Comparison of ENCODE assay signal across 24 mouse cellular contexts in genomic region chr11:75604826-75605225, GRCm38 (mm10). TPM values are rescaled to one million over a fixed set of nuclear protein-coding genes. Genes with fewer than 3 reads are reported as not detected.
A peak's percentile ranks its signal among the peaks of the same experiment; 100 is the strongest.
DNase-seq lines count a peak whose midpoint lies in the region; ATAC-seq and TF ChIP-seq lines count a peak whose summit lies in the region.
"Had no signal": no experiment of that assay in that cellular context is flagged by ENCODE, and none has a peak within 500 bp of the region (broad histone marks: within the 10 kb centered on the region; RNA-seq: fewer than 3 reads in every experiment).

No protein-coding gene starts in this region.

- H3K9ac ChIP-seq in ES-Bruce4 (ENCODE audit: low read depth, poor library complexity, severe bottlenecking): no peak overlapping the region
- H3K9ac ChIP-seq in intestine, embryonic 16.5 days (ENCODE audit: low read depth, low read length): no peak overlapping the region
- H3K9ac ChIP-seq in stomach, postnatal 0 days (ENCODE audit: low read length): no peak overlapping the region
- no peak overlapping the region for H3K9ac ChIP-seq in midbrain, embryonic 14.5 days (replicated peaks; ENCODE audit: low read length)
- H3K9ac ChIP-seq: embryonic facial prominence, embryonic 13.5 days; embryonic facial prominence, embryonic 15.5 days; forebrain, embryonic 13.5 days had no signal

- peak overlapping the region; percentile 89 for H3K27ac ChIP-seq in ES-Bruce4 (ENCODE audit: insufficient read depth, low read length)
- peak overlapping the region; percentile 74 for H3K27ac ChIP-seq in intestine, embryonic 16.5 days (ENCODE audit: low read length)
- peak overlapping the region; percentile 95 for H3K27ac ChIP-seq in small intestine, adult 2 months (ENCODE audit: insufficient read depth, low read depth, low read length)
- no peak overlapping the region for H3K27ac ChIP-seq in stomach, postnatal 0 days (replicated peaks)
- no peak overlapping the region for H3K27ac ChIP-seq in midbrain, embryonic 14.5 days (replicated peaks; ENCODE audit: low read depth, low read length)
- H3K27ac ChIP-seq: embryonic facial prominence, embryonic 13.5 days; embryonic facial prominence, embryonic 15.5 days; forebrain, embryonic 13.5 days had no signal

- H3K36me3 ChIP-seq in ES-Bruce4 (ENCODE audit: control insufficient read depth, insufficient read depth, low read length, poor library complexity, severe bottlenecking): no peaks in the 10 kb centered on the region
- peaks cover 20% of the 10 kb centered on the region for H3K36me3 ChIP-seq in intestine, embryonic 16.5 days (ENCODE audit: control insufficient read depth, insufficient read depth, low read length)
- peaks cover 77% of the 10 kb centered on the region for H3K36me3 ChIP-seq in small intestine, adult 2 months (ENCODE audit: control insufficient read depth, insufficient read depth, low read length)
- H3K36me3 ChIP-seq in stomach, postnatal 0 days (ENCODE audit: control insufficient read depth, insufficient read depth, low read length): peaks cover 22% of the 10 kb centered on the region
- peaks cover 76% of the 10 kb centered on the region for H3K36me3 ChIP-seq in midbrain, embryonic 14.5 days (ENCODE audit: control insufficient read depth, insufficient read depth, low read length)

- H3K4me2 ChIP-seq in intestine, embryonic 16.5 days (ENCODE audit: low read depth, low read length): no peak overlapping the region
- H3K4me2 ChIP-seq in stomach, postnatal 0 days (replicated peaks; ENCODE audit: low read depth): no peak overlapping the region
- H3K4me2 ChIP-seq in midbrain, embryonic 14.5 days (ENCODE audit: low read length): no peak overlapping the region
- H3K4me2 ChIP-seq: embryonic facial prominence, embryonic 13.5 days; embryonic facial prominence, embryonic 15.5 days; forebrain, embryonic 13.5 days had no signal

- no peaks in the 10 kb centered on the region for H3K9me3 ChIP-seq in ES-Bruce4 (replicated peaks; ENCODE audit: control insufficient read depth, insufficient read depth, low read length, poor library complexity, severe bottlenecking)
- H3K9me3 ChIP-seq in intestine, embryonic 16.5 days (ENCODE audit: control insufficient read depth, low read length): no peaks in the 10 kb centered on the region
- no peaks in the 10 kb centered on the region for H3K9me3 ChIP-seq in stomach, postnatal 0 days (ENCODE audit: control insufficient read depth, low read length)
- no peaks in the 10 kb centered on the region for H3K9me3 ChIP-seq in midbrain, embryonic 14.5 days (ENCODE audit: control insufficient read depth, low read length)
- H3K9me3 ChIP-seq: embryonic facial prominence, embryonic 13.5 days; embryonic facial prominence, embryonic 15.5 days; forebrain, embryonic 13.5 days had no signal

- no peak for TF ChIP-seq EP300 in ES-Bruce4 (IDR thresholded peaks at IDR 0.05; ENCODE audit: insufficient read depth, low read depth, low read length)
- no peak for TF ChIP-seq EP300 in stomach, postnatal 0 days (optimal IDR thresholded peaks at IDR 0.05)

- no peaks in the 10 kb centered on the region for H3K27me3 ChIP-seq in ES-Bruce4 (ENCODE audit: control insufficient read depth, insufficient read depth, low read length, poor library complexity, severe bottlenecking)
- H3K27me3 ChIP-seq in intestine, embryonic 16.5 days (replicated peaks; ENCODE audit: control insufficient read depth, insufficient read depth, low read length): no peaks in the 10 kb centered on the region
- no peaks in the 10 kb centered on the region for H3K27me3 ChIP-seq in small intestine, adult 2 months (ENCODE audit: control insufficient read depth, insufficient read depth, low read length)
- no peaks in the 10 kb centered on the region for H3K27me3 ChIP-seq in stomach, postnatal 0 days (ENCODE audit: control insufficient read depth, insufficient read depth, low read length)
- no peaks in the 10 kb centered on the region for H3K27me3 ChIP-seq in midbrain, embryonic 14.5 days (ENCODE audit: control insufficient read depth, insufficient read depth, low read length)
- H3K27me3 ChIP-seq: CH12.LX; embryonic facial prominence, embryonic 13.5 days; embryonic facial prominence, embryonic 15.5 days; forebrain, embryonic 13.5 days had no signal

- H3K4me1 ChIP-seq in ES-Bruce4 (ENCODE audit: control insufficient read depth, insufficient read depth, low read length): peaks cover 7% of the 10 kb centered on the region
- peaks cover 6% of the 10 kb centered on the region for H3K4me1 ChIP-seq in intestine, embryonic 16.5 days (ENCODE audit: control insufficient read depth, insufficient read depth, low read length)
- H3K4me1 ChIP-seq in small intestine, adult 2 months (ENCODE audit: control insufficient read depth, insufficient read depth, insufficient read length, low read length): peaks cover 14% of the 10 kb centered on the region
- no peaks in the 10 kb centered on the region for H3K4me1 ChIP-seq in stomach, postnatal 0 days (replicated peaks; ENCODE audit: control insufficient read depth, insufficient read depth)
- H3K4me1 ChIP-seq in midbrain, embryonic 14.5 days (ENCODE audit: control insufficient read depth, insufficient read depth, low read length): no peaks in the 10 kb centered on the region
- H3K4me1 ChIP-seq: embryonic facial prominence, embryonic 13.5 days; embryonic facial prominence, embryonic 15.5 days; forebrain, embryonic 13.5 days had no signal

- DNase-seq in stomach, postnatal 0 days (ENCODE audit: low spot score): no peak
- DNase-seq in midbrain, embryonic 14.5 days: no peak
- no peak for DNase-seq in left cerebral cortex, postnatal 4 days
- DNase-seq: adrenal gland, adult 2 months; adrenal gland, postnatal 10 days; adrenal gland, postnatal 25 days; B cell, adult 2 months; cerebellum, adult 11 months; cerebellum, adult 18-20 months; cerebellum, adult 8-10 months; cerebellum, adult 9-11 months; cerebellum, postnatal 14 days; cerebellum, postnatal 36 days; embryo, embryonic 11 days had no signal

- TF ChIP-seq CTCF in ES-Bruce4 (IDR thresholded peaks at IDR 0.05; ENCODE audit: low read depth, low read length): no peak
- TF ChIP-seq CTCF in small intestine, adult 2 months (IDR thresholded peaks at IDR 0.05; ENCODE audit: extremely low read depth, insufficient read length, insufficient replicate concordance, low read depth, low read length): no peak
- no peak for TF ChIP-seq CTCF in stomach, postnatal 0 days (IDR thresholded peaks at IDR 0.05; ENCODE audit: low read depth)

- no peak for TF ChIP-seq POLR2A in ES-Bruce4 (IDR thresholded peaks at IDR 0.05; ENCODE audit: insufficient read depth, low read length)
- no peak for TF ChIP-seq POLR2A in small intestine, adult 2 months (IDR thresholded peaks at IDR 0.05; ENCODE audit: low read depth, low read length)

- WGBS in intestine, embryonic 16.5 days: 59% methylated on average over 5 of the region's 5 CpGs
- 24% methylated on average over 5 of the region's 5 CpGs for WGBS in small intestine, adult 2 months
- WGBS in stomach, postnatal 0 days: 76% methylated on average over 5 of the region's 5 CpGs
- 97% methylated on average over 5 of the region's 5 CpGs for WGBS in midbrain, embryonic 14.5 days

- intact Hi-C loops in left cerebral cortex, postnatal 4 days (cut with DNase I): no loop called here

- no peak overlapping the region for H3K4me3 ChIP-seq in ES-Bruce4 (ENCODE audit: low read depth, low read length)
- H3K4me3 ChIP-seq in intestine, embryonic 16.5 days (ENCODE audit: low read length): no peak overlapping the region
- H3K4me3 ChIP-seq in small intestine, adult 2 months (ENCODE audit: low read depth, low read length): no peak overlapping the region
- no peak overlapping the region for H3K4me3 ChIP-seq in stomach, postnatal 0 days (ENCODE audit: low read depth, low read length)
- no peak overlapping the region for H3K4me3 ChIP-seq in midbrain, embryonic 14.5 days (replicated peaks; ENCODE audit: low read depth, low read length)
- H3K4me3 ChIP-seq: embryonic facial prominence, embryonic 13.5 days; embryonic facial prominence, embryonic 15.5 days; forebrain, embryonic 13.5 days had no signal

- peak; percentile 81 for ATAC-seq in intestine, embryonic 16.5 days
- peak; percentile 52; the same call in 1 of the 2 replicates for ATAC-seq in stomach, postnatal 0 days (ENCODE audit: low FRiP score, low TSS enrichment)
- ATAC-seq in erythroblast, adult 5-6 weeks (replicated peaks; ENCODE audit: low FRiP score, poor library complexity, severe bottlenecking): no peak
- no peak for ATAC-seq in midbrain, embryonic 14.5 days (ENCODE audit: low FRiP score, low TSS enrichment)
- ATAC-seq: CD4-positive, CD25-positive, alpha-beta regulatory T cell, adult 4 months; forebrain, embryonic 13.5 days; forebrain, embryonic 16.5 days had no signal

RNA-seq across cellular contexts. Expression of gene Pitpna, which starts 16.9 kb away (rescaled TPM):
- 70.5 and 71.4 TPM in 2 replicates for polyA plus RNA-seq in ES-Bruce4 (2011; ENCODE audit: insufficient read depth, insufficient read length, low read depth, missing spikeins)
- 84.2 and 98.1 TPM in 2 replicates for polyA plus RNA-seq in intestine, embryonic 16.5 days (2015; fragmentation: Nextera tagmentation; extraction: Ambion mirVana)
- 88.0 and 185 TPM in 2 replicates for polyA plus RNA-seq in small intestine, adult 2 months (2012; rRNA removed)
- 79.3 and 84.3 TPM in 2 replicates for polyA plus RNA-seq in stomach, postnatal 0 days (2015; fragmentation: Nextera tagmentation; extraction: Ambion mirVana)
- total RNA-seq in erythroblast, adult 5-6 weeks (2015; ENCODE audit: low replicate concordance): 44.7 and 47.5 TPM in 2 replicates
- total RNA-seq in erythroblast, adult 5-6 weeks (2017; ENCODE audit: low replicate concordance): 16.2 and 22.4 TPM in 2 replicates
- 115 and 120 TPM in 2 replicates for polyA plus RNA-seq in midbrain, embryonic 14.5 days (2014; fragmentation: Nextera tagmentation; extraction: Ambion mirVana)
- 100 to 1,000 TPM; 249 to 259 TPM for total RNA-seq in left cerebral cortex, postnatal 4 days (2021)

RNA-seq across cellular contexts. Expression of gene Inpp5k, which starts 26.0 kb away (rescaled TPM):
- polyA plus RNA-seq in ES-Bruce4 (2011; ENCODE audit: insufficient read depth, insufficient read length, low read depth, missing spikeins): 20.5 and 22.6 TPM in 2 replicates
- polyA plus RNA-seq in intestine, embryonic 16.5 days (2015; fragmentation: Nextera tagmentation; extraction: Ambion mirVana): 20.8 and 21.9 TPM in 2 replicates
- polyA plus RNA-seq in small intestine, adult 2 months (2012; rRNA removed): 14.3 and 35.3 TPM in 2 replicates
- 19.0 and 22.4 TPM in 2 replicates for polyA plus RNA-seq in stomach, postnatal 0 days (2015; fragmentation: Nextera tagmentation; extraction: Ambion mirVana)
- total RNA-seq in erythroblast, adult 5-6 weeks (2015; ENCODE audit: low replicate concordance): 67.3 and 73.2 TPM in 2 replicates
- total RNA-seq in erythroblast, adult 5-6 weeks (2017; ENCODE audit: low replicate concordance): 50.7 and 78.4 TPM in 2 replicates
- 49.2 and 53.0 TPM in 2 replicates for polyA plus RNA-seq in midbrain, embryonic 14.5 days (2014; fragmentation: Nextera tagmentation; extraction: Ambion mirVana)
- 10 to 100 TPM; 45.5 to 47.2 TPM for total RNA-seq in left cerebral cortex, postnatal 4 days (2021)

RNA-seq across cellular contexts. Expression of gene Myo1c, which starts 45.5 kb away (rescaled TPM):
- 78.7 and 82.9 TPM in 2 replicates for polyA plus RNA-seq in ES-Bruce4 (2011; ENCODE audit: insufficient read depth, insufficient read length, low read depth, missing spikeins)
- polyA plus RNA-seq in intestine, embryonic 16.5 days (2015; fragmentation: Nextera tagmentation; extraction: Ambion mirVana): 45.5 and 51.2 TPM in 2 replicates
- 23.2 and 28.7 TPM in 2 replicates for polyA plus RNA-seq in small intestine, adult 2 months (2012; rRNA removed)
- polyA plus RNA-seq in stomach, postnatal 0 days (2015; fragmentation: Nextera tagmentation; extraction: Ambion mirVana): 41.8 and 41.9 TPM in 2 replicates
- 4.2 and 8.2 TPM in 2 replicates for total RNA-seq in erythroblast, adult 5-6 weeks (2015; ENCODE audit: low replicate concordance)
- 6.0 and 17.1 TPM in 2 replicates for total RNA-seq in erythroblast, adult 5-6 weeks (2017; ENCODE audit: low replicate concordance)
- 4.2 and 5.2 TPM in 2 replicates for polyA plus RNA-seq in midbrain, embryonic 14.5 days (2014; fragmentation: Nextera tagmentation; extraction: Ambion mirVana)
- 10 to 100 TPM; 38.1 to 41.0 TPM for total RNA-seq in left cerebral cortex, postnatal 4 days (2021)

Comparison
In these comparisons a context has a peak if more than half of its experiments do, and no peak if none do; other contexts are left out.
1. H3K27ac ChIP-seq: peak in ES-Bruce4 (single experiment), intestine, embryonic 16.5 days (single experiment) and small intestine, adult 2 months (single experiment); none in stomach, postnatal 0 days (single experiment) and midbrain, embryonic 14.5 days (single experiment).
2. ATAC-seq: peak in intestine, embryonic 16.5 days (single experiment) and stomach, postnatal 0 days (single experiment); none in erythroblast, adult 5-6 weeks (single experiment) and midbrain, embryonic 14.5 days (single experiment).